Mouse (Mus musculus) left cerebral cortex, postnatal 10 days (tissue): Measurements from ENCODE around the gene Col4a4. TPM values are rescaled to one million over a fixed set of nuclear protein-coding genes. Genes with fewer than 3 reads are reported as not detected.

Experiments
- DNase-seq, 2 experiments: peaks; one replicate each; pipeline ENCODE4 v3.0.0; 2021 to 2022; ENCODE audit warnings: low spot score in 2 of 2, mixed read lengths in 1 of 2; ENCODE audit errors: extremely low spot score in 1 of 2
- intact Hi-C: fragments of 180-260 bp; cut with DNase I; formaldehyde crosslinking; loops from one replicate; pipeline ENCODE4 v1.15.1; 2025
- total RNA-seq, 2 experiments: library from RNA; stranded (reverse); gene quantifications; 2 replicates each; pipeline ENCODE4 v1.2.3; 2021

The Col4a4 gene
- total RNA-seq, 2 experiments from 2014 or later = 4.8 to 4.9 TPM

DNA sequence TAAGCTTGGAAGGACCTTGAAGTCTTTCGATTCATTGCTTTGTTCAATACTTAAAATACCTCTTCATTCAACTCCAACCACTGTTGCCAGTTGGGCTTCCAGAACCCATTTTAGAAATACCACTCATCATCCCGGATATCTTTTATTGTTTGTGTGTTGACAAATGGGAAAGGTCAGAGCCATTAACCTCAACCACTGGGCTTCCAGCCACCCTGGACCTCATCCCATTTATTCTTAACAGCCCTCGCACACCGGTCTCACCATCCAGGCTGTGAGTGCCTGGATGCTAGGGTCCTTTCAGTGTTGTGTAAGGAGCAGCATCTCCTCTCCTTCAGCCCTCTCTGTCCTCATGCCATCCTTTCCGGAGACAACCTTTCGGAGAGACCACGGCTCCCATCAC lies 140.6 kb downstream of the Col4a4 start:
- DNase-seq = no peak
- intact Hi-C loops = no loop called here

DNA sequence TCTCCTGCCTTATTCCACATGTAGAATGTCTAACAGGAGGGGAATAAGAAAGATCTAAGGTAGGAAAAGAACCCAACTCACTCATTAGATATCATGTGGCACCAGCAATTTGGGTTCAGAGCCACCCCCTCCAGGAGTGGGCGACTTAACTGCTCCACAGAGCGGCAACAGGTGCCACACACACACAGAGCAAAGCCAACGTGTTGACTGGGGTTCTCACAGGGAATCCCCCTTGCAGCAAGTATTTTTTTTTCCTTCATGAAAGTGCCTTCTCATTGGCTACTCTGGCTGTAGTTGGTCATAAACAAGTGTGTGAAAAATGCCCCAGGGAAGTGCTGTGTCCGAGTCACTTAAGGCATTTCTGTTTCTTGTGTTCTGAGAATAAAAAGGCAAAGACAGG lies 143.1 kb downstream of the Col4a4 start:
- no peak for DNase-seq
- intact Hi-C loops = no loop called here

DNA sequence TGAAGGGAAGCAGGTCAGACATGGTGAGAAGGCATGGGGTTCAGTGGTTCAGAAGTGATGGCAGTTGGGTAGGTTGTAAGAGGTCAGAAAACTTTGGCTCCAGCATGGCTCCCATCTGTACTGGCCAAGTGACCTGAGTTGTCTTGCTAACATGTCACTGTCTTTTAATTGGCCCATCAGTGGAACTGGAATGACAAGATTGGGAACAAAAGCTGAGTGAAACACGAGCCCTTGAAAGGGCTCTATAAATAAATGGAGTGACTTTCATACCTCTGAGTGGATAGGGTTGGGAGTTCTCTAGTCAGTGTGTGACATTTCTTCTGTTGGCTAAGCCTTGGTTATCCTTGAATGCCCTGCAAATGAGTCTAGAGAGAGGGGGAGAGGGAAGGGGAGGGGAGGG lies 146.5 kb downstream of the Col4a4 start:
- DNase-seq = no peak
- intact Hi-C loops = no loop called here

DNA sequence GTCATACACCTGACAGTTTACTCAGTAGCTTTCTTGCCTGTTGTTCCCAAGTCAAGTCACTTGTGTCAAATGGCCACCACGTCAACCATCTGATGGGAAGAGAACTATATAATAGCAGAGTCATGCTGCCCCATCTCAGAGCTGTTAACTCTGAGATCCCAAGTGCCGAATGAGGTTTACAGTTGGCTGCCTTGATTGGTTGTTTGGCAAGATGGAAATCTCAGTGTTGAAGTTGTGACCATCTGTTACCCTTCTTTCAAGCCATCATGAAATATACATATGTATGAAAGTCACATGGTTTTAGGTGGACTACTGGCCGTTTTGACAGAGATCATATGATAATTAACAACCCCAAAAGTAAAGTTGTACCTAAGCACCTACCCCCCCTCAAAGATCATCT lies 149.4 kb downstream of the Col4a4 start:
- intact Hi-C loops = no loop called here
- no peak for DNase-seq

DNA sequence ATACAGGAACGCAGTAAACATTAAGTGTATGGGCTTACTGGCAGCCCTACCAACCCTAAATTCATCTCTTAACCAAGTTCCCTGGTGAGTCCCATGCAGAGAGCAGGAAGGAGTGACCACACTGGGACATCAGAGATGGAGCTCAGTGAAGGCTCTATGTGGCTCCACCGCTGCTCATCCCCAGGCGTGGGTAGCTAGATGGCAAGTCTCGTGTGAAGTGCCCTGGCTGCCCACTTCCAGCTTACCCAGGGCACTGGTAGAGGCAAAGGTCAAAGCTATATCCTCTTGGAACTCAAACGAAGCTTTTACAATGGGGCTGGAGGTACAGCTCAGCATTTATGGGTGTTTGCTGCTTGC lies 153.0 kb downstream of the Col4a4 start:
- no peak for DNase-seq
- intact Hi-C loops = loop anchor here (5.0 kb wide), 3 partner anchors 116 to 1121 kb away; partner anchors contain the start of genes Irs1 and Rhbdd1

DNA sequence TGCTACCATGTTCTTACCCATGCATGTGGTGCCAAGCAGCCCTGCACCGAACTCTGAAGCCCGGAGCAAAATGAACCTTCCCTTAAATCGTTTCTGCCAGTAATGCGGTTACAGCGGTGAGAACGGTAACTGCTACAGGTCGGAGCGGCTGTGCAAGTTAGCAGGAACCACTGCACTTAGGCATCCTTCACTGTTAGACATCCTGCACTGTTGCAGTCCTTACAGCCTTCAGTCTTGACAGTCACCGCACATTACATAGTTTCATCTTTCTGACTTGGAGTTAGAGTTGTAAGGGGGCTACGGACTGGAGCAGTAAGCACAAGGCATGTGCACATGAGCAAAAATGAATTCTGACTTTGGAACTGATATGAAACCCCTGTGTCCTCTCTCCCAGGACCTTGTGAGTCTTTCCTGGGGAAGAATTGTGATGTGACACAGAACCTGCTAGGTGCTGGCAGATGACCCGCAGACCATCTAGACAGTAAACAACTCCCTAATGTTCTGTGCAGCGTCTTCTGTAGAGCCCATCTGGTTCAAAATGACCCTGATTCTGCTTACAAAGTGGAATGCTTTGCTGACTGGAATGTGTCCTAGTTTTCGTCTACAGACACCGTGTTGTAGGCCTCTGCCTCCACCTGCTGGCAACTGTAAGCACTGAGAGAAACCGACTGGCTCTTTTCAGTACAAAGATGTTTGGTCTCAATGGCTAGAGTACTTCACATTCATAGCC lies 153.6 kb downstream of the Col4a4 start:
- DNase-seq = peak; percentile 76 to 81
- intact Hi-C loops = loop anchor here (5.0 kb wide), 3 partner anchors 116 to 1121 kb away; partner anchors contain the start of genes Irs1 and Rhbdd1

DNA sequence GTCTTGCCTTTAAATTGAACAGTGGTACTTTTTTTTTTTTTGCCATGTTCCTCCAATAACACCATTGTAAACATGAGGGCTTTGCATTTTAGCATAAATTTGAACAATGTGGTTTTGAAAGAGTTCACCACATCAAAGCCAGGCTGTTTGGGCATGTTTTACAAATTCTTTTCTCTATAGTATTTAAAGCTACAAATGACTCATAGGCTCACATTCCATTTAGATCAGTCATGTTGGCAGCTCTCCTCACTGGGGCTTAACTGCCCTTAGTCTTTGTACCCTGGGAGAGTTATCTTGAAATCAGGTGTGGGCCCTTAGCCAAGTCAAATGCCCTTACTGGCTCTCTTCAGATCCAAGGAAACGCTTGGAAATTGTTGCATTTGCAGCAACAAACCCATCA lies 157.6 kb downstream of the Col4a4 start:
- DNase-seq = no peak

DNA sequence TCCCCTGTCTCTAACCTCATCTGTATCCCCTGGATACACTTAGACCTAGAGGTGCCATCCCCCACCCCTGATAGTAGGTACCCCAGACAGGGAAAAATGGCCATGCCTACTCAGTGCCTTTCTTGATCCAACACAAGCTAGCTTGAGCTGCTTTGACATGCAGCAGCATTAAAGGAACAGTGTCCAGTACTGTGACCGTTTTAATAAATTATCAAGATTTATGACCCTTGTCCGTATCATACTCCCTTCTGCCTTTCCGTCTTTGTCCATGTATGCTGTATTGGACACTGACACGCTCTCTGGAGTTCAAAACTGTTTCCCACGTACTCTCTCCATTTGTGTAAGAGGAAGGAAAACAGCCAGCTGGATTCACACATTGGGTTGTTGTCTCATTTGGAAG lies 158.9 kb downstream of the Col4a4 start:
- no peak for DNase-seq
- intact Hi-C loops = no loop called here

More for the DNA sequence above, 157.6 kb downstream of the Col4a4 start:
- intact Hi-C loops = no loop called here

DNA sequence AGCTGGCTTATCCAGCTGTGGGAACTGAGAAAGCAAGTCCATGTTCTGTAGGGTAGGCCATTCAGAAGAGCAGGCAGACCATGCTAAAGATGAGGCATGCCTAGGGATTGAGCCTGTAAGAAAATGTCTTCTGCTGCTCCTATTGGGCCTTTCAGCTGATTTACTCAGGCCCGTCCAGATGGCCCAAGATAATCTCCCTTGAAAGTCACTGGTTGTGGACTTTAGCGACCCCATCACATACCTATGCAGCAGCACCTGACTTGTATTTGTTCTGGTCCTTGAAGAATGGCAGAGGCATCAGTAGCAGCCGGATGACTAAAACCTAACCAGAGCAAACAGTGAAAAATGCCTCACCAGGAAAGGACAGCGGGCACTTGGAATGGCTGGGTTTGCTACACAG lies 171.0 kb downstream of the Col4a4 start:
- intact Hi-C loops = no loop called here
- no peak for DNase-seq

DNA sequence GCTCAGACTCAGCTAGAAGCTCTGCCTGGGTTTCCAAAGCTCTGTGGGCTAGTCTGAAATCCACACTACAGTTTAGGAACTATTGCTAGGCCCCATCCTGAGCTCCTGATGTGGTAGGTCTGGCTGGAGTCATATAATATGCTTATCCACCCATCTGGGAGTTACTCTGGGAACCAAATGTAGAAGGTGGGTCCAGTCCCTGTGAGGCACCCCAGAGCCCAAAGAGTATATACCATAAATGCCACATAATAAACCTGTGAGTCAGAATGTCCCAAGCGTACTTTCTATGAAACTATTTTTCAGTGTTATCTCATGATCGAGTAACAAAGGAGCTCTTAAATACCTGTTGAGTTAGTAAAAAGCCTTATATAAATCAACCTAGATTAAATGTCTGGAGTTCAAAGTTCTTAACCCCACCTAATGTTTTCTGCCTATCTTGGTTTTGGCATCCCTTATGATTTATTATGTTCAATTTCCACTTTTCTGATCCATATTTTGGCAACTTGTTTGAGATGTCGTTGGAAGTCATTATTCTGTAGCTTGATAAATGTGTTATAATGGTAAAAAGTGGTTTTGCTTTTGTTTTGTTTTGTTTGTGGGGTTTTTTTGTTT lies 172.1 kb downstream of the Col4a4 start:
- no peak for DNase-seq
- intact Hi-C loops = no loop called here

DNA sequence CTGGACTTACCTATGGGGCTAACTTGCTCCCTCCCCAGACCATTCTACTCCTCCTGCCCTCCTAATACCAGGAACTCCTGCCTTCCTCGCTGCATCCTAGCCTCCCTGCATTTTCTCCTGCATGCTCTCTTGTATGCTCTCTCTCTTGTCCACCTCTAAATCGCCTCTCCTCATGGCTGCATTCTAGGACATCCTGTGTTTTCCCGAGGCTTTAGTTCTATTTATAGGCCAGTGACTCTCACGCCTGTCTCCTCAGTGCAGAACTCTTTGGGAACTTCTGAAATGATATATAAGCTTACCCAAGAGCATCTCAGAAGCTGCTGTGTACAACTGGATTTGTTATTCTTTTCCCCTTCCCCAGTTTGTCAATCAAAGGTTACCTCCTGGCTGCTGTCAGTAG lies 174.6 kb downstream of the Col4a4 start:
- intact Hi-C loops = no loop called here
- DNase-seq = no peak

DNA sequence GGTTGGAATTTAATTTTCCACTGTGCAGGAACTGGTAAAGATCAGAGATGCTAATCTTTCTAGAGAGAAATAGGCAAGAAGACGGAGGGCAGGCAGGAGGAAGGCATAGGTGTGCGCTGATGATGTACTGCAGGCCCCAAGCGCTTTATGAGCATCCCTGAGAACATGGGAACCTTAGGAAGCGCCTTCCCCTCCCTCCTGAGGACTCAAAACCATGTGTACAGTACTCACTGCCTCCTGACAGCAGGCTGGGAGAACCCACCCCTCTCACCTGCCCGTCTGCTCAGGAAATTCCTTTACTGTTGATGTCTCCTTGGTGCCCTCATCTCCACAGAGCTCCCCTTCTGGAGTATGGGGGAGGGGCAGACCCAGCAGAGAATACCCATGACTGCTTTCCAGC lies 175.1 kb downstream of the Col4a4 start:
- no peak for DNase-seq
- intact Hi-C loops = no loop called here

DNA sequence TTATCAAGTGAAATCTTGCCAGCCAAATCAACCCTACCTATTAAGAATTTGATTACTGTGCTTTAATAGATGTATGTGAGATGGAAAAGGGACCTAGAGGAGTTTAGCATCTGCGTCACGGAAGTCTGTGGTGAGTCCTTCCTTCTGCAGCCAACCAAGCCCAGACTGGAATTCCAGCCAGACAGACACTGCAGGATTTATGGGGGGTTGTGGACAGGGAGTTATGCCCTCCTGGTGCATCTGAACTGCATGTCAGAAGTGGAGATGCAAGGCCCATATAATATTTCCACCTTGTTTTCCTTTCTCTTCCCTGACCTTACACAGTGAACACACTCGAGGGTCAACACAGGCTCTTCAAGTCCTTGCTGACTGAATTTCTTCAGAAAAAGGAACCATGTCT lies 176.1 kb downstream of the Col4a4 start:
- intact Hi-C loops = no loop called here
- no peak for DNase-seq

DNA sequence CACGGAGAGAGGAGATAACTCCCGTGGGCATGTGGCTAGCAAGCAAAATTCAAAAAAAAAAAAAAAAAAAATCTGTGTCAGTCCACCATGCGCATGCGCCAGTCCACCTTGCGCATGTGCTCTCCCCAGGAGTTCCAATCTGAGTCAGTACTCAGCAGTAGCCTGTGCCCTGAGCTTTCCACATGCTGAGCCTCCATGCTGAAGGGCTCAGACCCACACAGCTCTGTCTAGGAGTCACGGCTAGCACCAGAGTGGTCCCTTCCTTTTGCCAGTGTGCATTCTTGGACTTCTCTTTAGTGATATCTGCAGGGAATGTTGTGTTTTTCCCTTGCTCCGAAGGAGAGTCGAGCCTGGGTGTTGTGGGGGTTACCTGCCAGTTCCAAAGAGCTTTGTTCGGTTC lies 177.4 kb downstream of the Col4a4 start:
- intact Hi-C loops = no loop called here
- DNase-seq = no peak

DNA sequence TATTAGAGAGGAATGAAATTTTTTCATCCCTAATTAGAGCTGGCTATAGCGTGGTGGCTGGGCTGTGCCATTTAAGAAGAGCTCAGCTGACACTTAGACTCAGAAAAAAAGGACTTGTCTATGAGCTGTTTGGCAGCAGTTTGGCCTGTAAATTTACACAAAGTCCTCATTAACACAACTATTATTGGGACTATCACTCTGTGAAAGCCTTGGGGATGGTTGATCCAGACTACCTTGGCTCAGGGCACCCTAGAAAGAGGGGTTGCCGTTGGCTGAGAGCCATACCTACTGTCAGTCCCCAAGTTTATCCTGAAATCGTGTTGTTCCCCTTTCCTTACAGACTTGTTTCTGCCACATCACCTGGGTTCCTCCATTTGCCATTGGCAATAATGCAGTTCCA lies 178.9 kb downstream of the Col4a4 start:
- DNase-seq = no peak
- intact Hi-C loops = no loop called here

Other genes starting within 250 kb of the Col4a4 start
- 1 to 10 TPM; 1.1 TPM for gene Col4a3, start 72 bp upstream of the Col4a4 start, total RNA-seq
- 100 to 1,000 TPM; 291 to 295 TPM for gene Mff, start 138.0 kb upstream of the Col4a4 start, total RNA-seq
- gene Tm4sf20, start 181.6 kb upstream of the Col4a4 start, total RNA-seq = not detected
- not detected for gene Gm47791, start 184.4 kb upstream of the Col4a4 start, total RNA-seq